Mouse (Mus musculus): ENCODE results near the gene Gm10959. TPM values are rescaled to one million over a fixed set of nuclear protein-coding genes. Genes with fewer than 3 reads are reported as not detected.
"Not testable (repeated sequence)": the region's sequence is repeated elsewhere in the genome, so short reads cannot be mapped to it uniquely, and the experiment has no call there.

Gene Gm10959
- polyA plus RNA-seq (2016; fragmentation: Nextera tagmentation; extraction: Ambion mirVana): not detected in 2 replicates

DNA sequence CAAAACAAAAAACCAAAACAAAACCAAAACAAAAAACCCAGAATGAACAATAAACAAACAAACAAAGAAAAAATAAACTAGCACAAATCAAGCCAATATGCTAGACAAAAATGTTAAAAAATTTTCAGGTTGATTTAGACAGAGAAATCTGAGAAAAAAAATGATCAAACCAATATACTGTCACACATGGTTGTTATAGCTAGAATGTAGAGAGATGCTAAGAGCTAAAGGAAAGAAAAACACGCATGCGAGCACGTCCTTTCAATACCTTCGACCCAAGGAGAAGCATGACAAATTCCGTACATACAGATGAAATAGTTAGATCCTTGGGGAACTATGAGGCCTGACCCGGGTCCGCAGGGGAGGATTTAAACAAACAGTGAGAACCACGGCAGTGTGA, at the start of gene Gm10959:
TSS of gene Gm10959 (minus strand) at position 101 of the 400 bp plus-strand sequence.
- Histone ChIP-seq H3K36me3 (replicated peaks) (no peaks in the 10 kb centered on the region), H3K9me3 (no peaks in the 10 kb centered on the region), H3K4me3 (no peak within 1 kb of the TSS), H3K4me1 (peaks cover 12% of the 10 kb centered on the region), H3K27me3 (replicated peaks; ENCODE audit: low read depth, poor library complexity, severe bottlenecking) (no peaks in the 10 kb centered on the region), H3K27ac (replicated peaks) (no peak within 1 kb of the TSS)
- WGBS: 78% methylated on average over 8 of the region's 8 CpGs
- no peak for DNase-seq (ENCODE audit: low spot score)

DNA sequence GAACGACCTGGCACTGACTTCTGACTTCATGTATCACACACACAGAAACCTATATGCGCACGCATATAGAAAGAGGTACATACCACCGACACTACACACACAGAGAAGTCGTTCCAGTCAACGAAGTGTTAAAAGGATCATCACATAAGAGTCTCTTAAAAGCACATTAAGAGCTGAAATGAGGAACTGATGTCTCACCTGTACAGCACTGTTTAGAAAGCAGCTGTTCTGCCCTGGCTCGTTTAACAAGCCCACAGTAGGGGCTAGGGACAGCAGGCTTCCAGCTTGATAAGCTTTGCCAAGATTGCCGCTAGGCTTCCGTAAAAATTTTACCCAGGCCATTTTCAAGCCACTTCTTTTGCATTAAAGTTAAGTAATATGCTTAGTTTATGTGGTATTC, 49.2 kb upstream of the Gm10959 start:
- no peaks in the 10 kb centered on the region for H3K27me3 ChIP-seq (replicated peaks; ENCODE audit: low read depth, poor library complexity, severe bottlenecking)
- DNase-seq (ENCODE audit: low spot score): no peak
- WGBS: 91% methylated on average over 9 of the region's 9 CpGs
- H3K4me1 ChIP-seq: peaks cover 22% of the 10 kb centered on the region
- no peak overlapping the region for H3K27ac ChIP-seq (replicated peaks)
- H3K36me3 ChIP-seq (replicated peaks): peaks cover 12% of the 10 kb centered on the region
- no peaks in the 10 kb centered on the region for H3K9me3 ChIP-seq
- no peak overlapping the region for H3K4me3 ChIP-seq

DNA sequence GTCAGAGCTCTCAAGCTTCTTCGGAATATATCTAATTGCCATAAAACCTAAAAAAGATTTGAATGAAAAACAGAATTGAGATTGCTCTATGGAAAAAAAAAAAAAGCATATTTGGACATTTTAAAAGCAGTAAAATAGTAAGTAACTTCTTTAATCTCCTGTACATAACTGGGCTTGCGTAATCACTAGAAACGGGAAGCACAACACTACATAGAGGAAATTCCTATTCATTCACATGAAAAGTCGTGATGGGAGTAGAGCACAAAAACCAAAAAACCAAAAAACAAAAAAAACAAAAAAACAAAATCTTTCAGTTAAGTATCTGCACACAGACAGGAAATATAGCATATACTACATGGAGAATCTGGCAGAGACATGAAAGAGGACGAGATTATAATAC, 45.1 kb upstream of the Gm10959 start:
- H3K4me3 ChIP-seq: no peak overlapping the region
- H3K9me3 ChIP-seq: no peaks in the 10 kb centered on the region
- 96% methylated on average over 5 of the region's 5 CpGs for WGBS
- no peak overlapping the region for H3K27ac ChIP-seq (replicated peaks)
- H3K4me1 ChIP-seq: 0 out of 2 replicates have a peak, but pooled peaks cover 3% of the 10 kb centered on the region
- peaks cover 19% of the 10 kb centered on the region for H3K36me3 ChIP-seq (replicated peaks)
- no peaks in the 10 kb centered on the region for H3K27me3 ChIP-seq (replicated peaks; ENCODE audit: low read depth, poor library complexity, severe bottlenecking)
- DNase-seq (ENCODE audit: low spot score): no peak

DNA sequence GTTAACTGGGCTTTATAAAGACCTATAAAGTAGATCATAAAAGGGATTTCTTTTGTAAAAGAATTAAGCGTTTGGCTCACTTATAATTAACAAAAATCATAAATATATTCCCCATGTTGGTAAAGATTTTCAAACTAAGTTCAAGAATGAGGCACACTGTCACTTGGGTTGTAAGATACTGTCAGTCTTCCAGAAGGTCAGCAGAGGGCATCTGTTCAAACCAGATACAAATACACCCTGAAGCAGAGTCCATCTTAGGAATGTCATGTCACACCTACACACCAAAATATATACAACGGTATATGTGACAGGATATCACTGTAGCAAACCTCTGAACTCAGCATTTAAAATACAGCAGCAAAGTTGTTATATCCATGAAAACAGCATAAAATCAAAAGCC, 31.0 kb upstream of the Gm10959 start:
- peaks cover 27% of the 10 kb centered on the region for H3K36me3 ChIP-seq (replicated peaks)
- H3K9me3 ChIP-seq: no peaks in the 10 kb centered on the region
- WGBS: 96% methylated on average over 2 of the region's 2 CpGs
- H3K4me1 ChIP-seq: no peaks in the 10 kb centered on the region
- no peak for DNase-seq (ENCODE audit: low spot score)
- no peaks in the 10 kb centered on the region for H3K27me3 ChIP-seq (replicated peaks; ENCODE audit: low read depth, poor library complexity, severe bottlenecking)
- no peak overlapping the region for H3K4me3 ChIP-seq
- H3K27ac ChIP-seq (replicated peaks): no peak overlapping the region

DNA sequence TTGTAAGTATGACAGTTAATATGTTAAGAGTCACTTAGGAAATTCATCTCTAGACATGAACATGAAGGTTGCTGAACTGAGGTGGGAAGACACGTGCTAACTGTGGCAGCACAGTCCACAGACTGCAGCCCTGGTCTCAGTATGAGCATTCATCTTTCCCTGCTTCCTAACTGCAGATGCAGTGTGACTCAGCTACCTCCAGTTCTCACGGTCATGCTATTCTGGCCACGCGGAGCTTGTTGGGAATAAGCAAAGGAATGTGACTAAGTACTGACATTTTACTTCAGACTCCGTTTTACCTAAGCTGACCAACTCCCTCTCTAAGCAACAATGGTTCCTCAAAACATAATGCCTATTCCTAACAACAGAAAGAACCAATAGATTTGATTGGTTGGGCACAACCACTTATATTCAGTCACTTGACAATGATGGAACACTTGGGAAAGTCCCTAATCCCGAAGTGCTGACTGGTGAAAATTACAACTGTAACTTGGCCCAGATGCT, 24.3 kb upstream of the Gm10959 start:
- Histone ChIP-seq H3K4me1 (no peaks in the 10 kb centered on the region), H3K36me3 (replicated peaks) (0 out of 2 replicates have a peak, but pooled peaks cover 7% of the 10 kb centered on the region), H3K27ac (replicated peaks) (no peak overlapping the region), H3K4me3 (no peak overlapping the region), H3K27me3 (replicated peaks; ENCODE audit: low read depth, poor library complexity, severe bottlenecking) (no peaks in the 10 kb centered on the region), H3K9me3 (no peaks in the 10 kb centered on the region)
- DNase-seq (ENCODE audit: low spot score): no peak
- 90% methylated on average over 6 of the region's 6 CpGs for WGBS

DNA sequence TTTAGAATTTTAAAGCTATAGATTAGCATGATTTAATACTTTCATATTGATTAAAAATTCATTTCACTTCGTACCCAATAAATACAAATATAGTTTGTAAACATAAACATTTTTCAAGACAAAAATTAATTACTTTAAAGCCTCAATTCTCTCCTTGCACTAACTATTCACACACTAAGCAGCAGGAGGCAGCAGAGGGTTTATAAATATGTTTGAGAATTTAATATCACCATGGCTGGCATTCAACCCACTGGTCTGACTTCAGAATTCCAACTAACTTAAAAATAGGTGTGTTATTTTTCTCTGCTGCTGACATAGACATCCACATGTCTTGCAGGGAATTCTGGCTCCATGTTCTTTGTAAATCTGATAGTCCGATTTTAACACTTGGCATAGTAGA, 20.1 kb upstream of the Gm10959 start:
- no peak overlapping the region for H3K4me3 ChIP-seq
- H3K27ac ChIP-seq (replicated peaks): no peak overlapping the region
- peaks cover 5% of the 10 kb centered on the region for H3K36me3 ChIP-seq (replicated peaks)
- no peaks in the 10 kb centered on the region for H3K9me3 ChIP-seq
- WGBS: 77% methylated on average over 2 of the region's 2 CpGs
- DNase-seq (ENCODE audit: low spot score): peak; percentile 30
- no peaks in the 10 kb centered on the region for H3K27me3 ChIP-seq (replicated peaks; ENCODE audit: low read depth, poor library complexity, severe bottlenecking)
- H3K4me1 ChIP-seq: no peaks in the 10 kb centered on the region

DNA sequence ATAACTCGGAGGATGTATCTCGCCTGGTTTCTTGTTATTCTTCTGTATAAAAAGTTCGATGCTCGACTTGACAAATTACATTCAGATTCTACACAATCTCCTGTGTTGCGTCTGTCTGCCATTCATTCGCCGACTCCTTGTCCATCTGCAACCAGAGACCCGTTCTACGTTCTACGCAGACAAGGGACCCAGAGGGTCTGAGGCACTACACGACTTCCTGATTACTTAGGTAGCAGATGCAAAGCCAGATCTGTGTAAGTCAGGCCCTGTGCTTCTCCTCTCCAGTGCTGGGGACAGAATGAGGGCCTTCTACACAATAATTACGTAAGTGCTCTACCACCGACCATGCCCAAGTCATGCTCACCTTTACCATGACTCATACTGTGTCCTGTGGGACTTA, 18.0 kb upstream of the Gm10959 start:
- not testable (repeated sequence) for H3K4me3 ChIP-seq; H3K4me1 ChIP-seq; DNase-seq (ENCODE audit: low spot score); H3K9me3 ChIP-seq; H3K27me3 ChIP-seq (replicated peaks; ENCODE audit: low read depth, poor library complexity, severe bottlenecking); H3K27ac ChIP-seq (replicated peaks)
- peaks cover 11% of the 10 kb centered on the region for H3K36me3 ChIP-seq (replicated peaks)
- 81% methylated on average over 13 of the region's 13 CpGs for WGBS

DNA sequence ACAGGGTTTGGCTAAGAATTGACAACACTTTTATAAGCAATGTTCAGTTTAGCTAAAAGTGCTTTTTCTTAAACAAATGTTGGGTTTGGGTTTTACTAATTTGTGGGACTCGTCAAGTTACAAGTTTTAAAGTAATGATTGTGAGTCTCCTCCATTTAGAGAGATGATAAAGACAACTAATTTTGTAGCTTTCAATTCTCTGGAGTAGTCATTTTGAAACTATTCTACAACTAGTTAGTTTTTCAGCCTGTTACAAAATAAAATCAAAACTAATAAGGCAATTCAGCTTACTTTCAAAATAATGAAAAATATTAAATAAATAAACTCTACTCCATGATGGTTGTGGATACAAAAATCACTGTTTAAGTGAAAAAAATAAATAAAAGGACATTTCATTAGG, 13.3 kb upstream of the Gm10959 start:
- no peak for DNase-seq (ENCODE audit: low spot score)
- Histone ChIP-seq H3K27ac (replicated peaks) (no peak overlapping the region), H3K27me3 (replicated peaks; ENCODE audit: low read depth, poor library complexity, severe bottlenecking) (no peaks in the 10 kb centered on the region), H3K9me3 (no peaks in the 10 kb centered on the region), H3K4me1 (no peaks in the 10 kb centered on the region), H3K36me3 (replicated peaks) (peaks cover 16% of the 10 kb centered on the region), H3K4me3 (no peak overlapping the region)
- WGBS: 91% methylated on average over 1 of the region's 1 CpGs

DNA sequence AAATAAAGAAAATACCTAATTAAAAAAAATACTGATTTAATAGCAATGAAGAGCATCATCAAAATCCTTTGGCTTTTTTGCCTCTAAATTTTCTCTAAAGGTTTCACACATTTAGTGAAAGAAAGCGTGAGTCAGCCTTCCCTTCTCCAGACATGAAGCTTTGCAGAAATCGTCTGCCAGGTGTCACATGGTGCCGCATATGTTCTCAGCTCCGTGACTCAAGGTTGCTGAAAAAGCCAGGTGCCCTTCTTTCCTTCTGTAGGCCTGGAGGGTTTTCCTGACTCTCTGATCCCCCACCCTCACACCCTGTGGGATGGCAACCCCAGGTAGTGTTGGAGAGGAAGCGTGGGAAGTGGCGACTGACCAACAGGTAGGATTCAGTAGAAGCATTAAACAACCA, 10.6 kb upstream of the Gm10959 start:
- Histone ChIP-seq H3K9me3 (no peaks in the 10 kb centered on the region), H3K27me3 (replicated peaks; ENCODE audit: low read depth, poor library complexity, severe bottlenecking) (no peaks in the 10 kb centered on the region), H3K4me1 (peaks cover 14% of the 10 kb centered on the region; the same call in 1 of the 2 replicates), H3K27ac (replicated peaks) (no peak overlapping the region), H3K36me3 (replicated peaks) (peaks cover 28% of the 10 kb centered on the region), H3K4me3 (no peak overlapping the region)
- WGBS: 92% methylated on average over 6 of the region's 6 CpGs
- DNase-seq (ENCODE audit: low spot score): no peak

DNA sequence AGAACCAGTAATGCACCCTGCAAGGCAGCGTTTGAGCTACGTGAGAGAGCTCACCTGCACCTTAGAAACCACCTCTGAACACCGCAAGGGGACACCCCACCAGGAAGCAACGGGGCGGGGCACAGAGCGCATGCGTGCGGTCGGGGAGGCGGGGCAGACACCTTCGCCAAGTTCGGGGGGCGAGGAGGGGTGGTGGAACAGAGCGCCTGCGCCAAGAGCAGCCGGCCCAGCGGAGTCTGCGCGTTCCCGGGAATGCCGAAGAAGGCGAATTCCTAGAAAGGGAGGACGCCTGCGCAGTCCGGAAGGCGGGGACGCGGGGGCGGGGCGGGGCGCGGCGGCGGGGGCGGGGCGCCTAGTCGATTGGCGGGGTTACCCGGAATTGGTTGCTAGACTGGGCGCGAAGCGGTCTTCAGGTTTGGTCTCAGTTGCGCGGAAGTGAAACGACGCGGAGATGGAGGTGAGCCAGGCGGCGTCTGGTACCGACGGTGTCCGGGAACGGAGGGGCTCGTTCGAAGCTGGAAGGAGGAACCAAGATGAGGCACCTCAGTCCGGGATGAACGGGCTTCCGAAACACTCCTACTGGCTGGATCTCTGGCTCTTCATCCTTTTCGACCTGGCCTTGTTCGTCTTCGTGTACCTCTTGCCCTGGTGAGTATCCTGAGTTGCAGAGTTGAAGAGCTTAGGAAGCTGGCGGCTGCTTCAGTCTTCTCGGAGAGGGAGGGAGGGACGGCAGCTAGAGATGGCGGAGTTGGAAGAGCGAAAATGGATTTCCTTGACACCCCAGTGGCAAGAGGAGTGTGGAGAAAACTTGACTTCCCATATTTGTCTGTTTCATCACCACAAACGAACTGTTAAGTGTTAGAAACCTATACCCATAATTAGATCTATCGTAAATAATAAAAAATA, 5.1 kb upstream of the Gm10959 start, which contains the start of gene 1810037I17Rik:
TSS of gene 1810037I17Rik (plus strand) at position 195 of the 906 bp plus-strand sequence.
- WGBS: under 1% methylated on average over 68 of the region's 68 CpGs
- Histone ChIP-seq H3K4me1 (peaks cover 26% of the 10 kb centered on the region), H3K27ac (replicated peaks) (peak within 1 kb of the TSS; percentile 85), H3K27me3 (replicated peaks; ENCODE audit: low read depth, poor library complexity, severe bottlenecking) (no peaks in the 10 kb centered on the region), H3K36me3 (replicated peaks) (peaks cover 17% of the 10 kb centered on the region), H3K9me3 (no peaks in the 10 kb centered on the region), H3K4me3 (peak within 1 kb of the TSS; percentile 64)
- DNase-seq (ENCODE audit: low spot score): peak; percentile 99

DNA sequence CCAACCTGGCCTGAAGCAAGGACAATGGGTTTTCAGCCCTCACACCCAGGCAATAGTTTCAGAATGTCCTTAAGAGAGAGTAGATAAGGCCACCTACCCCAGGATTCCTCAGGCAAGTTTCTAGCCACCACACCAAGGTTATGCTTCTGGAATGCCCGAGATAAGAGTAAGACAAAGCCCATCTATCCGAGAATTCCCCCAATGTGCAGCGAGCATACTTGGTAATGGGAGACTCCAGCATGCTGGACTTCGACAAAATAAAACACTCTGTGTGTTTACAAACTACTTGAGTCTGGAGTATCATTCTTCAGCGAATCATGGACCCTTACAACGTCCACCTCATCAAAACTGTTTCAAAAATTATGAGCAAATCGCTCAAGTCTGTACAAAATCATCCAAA, 4.0 kb upstream of the Gm10959 start:
- Histone ChIP-seq H3K4me1 (peaks cover 26% of the 10 kb centered on the region), H3K4me3 (peak overlapping the region; percentile 64), H3K36me3 (replicated peaks) (peaks cover 17% of the 10 kb centered on the region), H3K27me3 (replicated peaks; ENCODE audit: low read depth, poor library complexity, severe bottlenecking) (no peaks in the 10 kb centered on the region), H3K27ac (replicated peaks) (0 out of 2 replicates have a peak overlapping the region, but pooled peaks have one; percentile 85), H3K9me3 (no peaks in the 10 kb centered on the region)
- no peak for DNase-seq (ENCODE audit: low spot score)
- WGBS: 66% methylated on average over 7 of the region's 7 CpGs

DNA sequence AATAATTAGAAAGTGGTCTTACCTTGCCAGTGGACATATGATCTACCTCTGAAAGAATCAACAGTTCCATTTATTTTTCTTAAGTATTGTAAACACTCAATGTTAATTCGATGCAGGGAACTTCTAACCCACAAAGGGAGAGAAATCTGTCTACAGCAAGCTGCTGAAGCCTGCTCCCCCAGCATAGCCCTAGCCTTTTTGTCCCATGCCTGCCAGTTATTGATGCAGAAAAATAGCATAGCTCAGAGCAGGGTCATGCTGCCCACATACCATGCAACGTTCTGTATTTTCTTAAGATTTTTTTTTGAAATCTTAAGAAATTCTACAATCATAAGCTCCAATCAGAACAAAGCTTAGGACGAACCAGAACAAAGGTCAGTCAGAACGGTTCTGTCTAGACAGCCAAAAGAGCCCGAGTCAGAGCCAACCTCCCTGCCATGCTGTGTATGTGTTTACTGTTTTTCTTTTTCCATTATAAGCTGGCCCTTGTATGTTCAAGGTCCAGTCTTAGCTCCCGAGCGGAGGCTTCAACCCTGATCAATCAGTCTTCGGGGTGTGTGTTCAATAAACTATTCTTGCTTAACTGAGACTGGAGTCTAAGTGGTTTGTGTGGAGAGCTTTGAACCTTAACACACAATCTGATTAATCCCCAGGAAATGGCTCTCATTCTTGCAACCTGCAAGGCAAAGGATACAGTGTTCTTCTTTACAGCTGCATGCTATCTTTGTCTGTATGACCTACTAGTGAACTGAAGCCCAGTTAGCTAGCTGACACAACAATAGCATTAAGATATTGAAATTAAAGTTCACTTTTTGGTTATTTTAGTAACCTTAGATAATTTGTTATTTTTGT, 2.7 kb upstream of the Gm10959 start:
- H3K9me3 ChIP-seq: no peaks in the 10 kb centered on the region
- H3K4me3 ChIP-seq: no peak overlapping the region
- no peaks in the 10 kb centered on the region for H3K27me3 ChIP-seq (replicated peaks; ENCODE audit: low read depth, poor library complexity, severe bottlenecking)
- H3K36me3 ChIP-seq (replicated peaks): peaks cover 9% of the 10 kb centered on the region
- no peak overlapping the region for H3K27ac ChIP-seq (replicated peaks)
- no peak for DNase-seq (ENCODE audit: low spot score)
- peaks cover 26% of the 10 kb centered on the region for H3K4me1 ChIP-seq
- WGBS: 84% methylated on average over 8 of the region's 8 CpGs
